Comparison of ENCODE assay signal across 25 mouse cellular contexts in genomic region chr17:73950970-73951369, GRCm38 (mm10). TPM values are rescaled to one million over a fixed set of nuclear protein-coding genes. Genes with fewer than 3 reads are reported as not detected.
DNase-seq lines count a peak whose midpoint lies in the region; ATAC-seq and TF ChIP-seq lines count a peak whose summit lies in the region.
"Had no signal": no experiment of that assay in that cellular context is flagged by ENCODE, and none has a peak within 500 bp of the region (broad histone marks: within the 10 kb centered on the region; RNA-seq: fewer than 3 reads in every experiment).

No protein-coding gene starts in this region.

- peaks cover 19% of the 10 kb centered on the region; the same call in 1 of the 2 replicates for H3K4me1 ChIP-seq in liver, adult 2 months (ENCODE audit: control insufficient read depth, insufficient read depth, low read length)
- no peaks in the 10 kb centered on the region for H3K4me1 ChIP-seq in liver, embryonic 12.5 days
- peaks cover 22% of the 10 kb centered on the region for H3K4me1 ChIP-seq in small intestine, adult 2 months (ENCODE audit: control insufficient read depth, insufficient read depth, insufficient read length, low read length)
- H3K4me1 ChIP-seq in forebrain, embryonic 13.5 days: no peaks in the 10 kb centered on the region
- H3K4me1 ChIP-seq: embryonic facial prominence, embryonic 12.5 days; forebrain, embryonic 12.5 days; neural tube, embryonic 12.5 days had no signal

- no peaks in the 10 kb centered on the region for H3K9me3 ChIP-seq in liver, embryonic 12.5 days (replicated peaks)
- H3K9me3 ChIP-seq in forebrain, embryonic 13.5 days (replicated peaks): no peaks in the 10 kb centered on the region
- H3K9me3 ChIP-seq: embryonic facial prominence, embryonic 12.5 days; forebrain, embryonic 12.5 days; heart, embryonic 15.5 days; intestine, embryonic 15.5 days; neural tube, embryonic 12.5 days had no signal

- DNase-seq in CD4-positive, CD25-positive, alpha-beta regulatory T cell, adult 2 months (ENCODE audit: low read depth, low spot score): peak; percentile 7
- DNase-seq in liver, adult 2 months (ENCODE audit: extremely low read depth, low read depth, low spot score): no peak
- peak; percentile 7 for DNase-seq in CD4-positive helper T cell, adult 2 months (ENCODE audit: low read depth, low spot score)
- DNase-seq: adrenal gland, postnatal 10 days; cerebellum, adult 18-20 months; cerebellum, postnatal 14 days; gastrocnemius, postnatal 14 days; heart, postnatal 4 days; lung, postnatal 10 days; midbrain, embryonic 14.5 days; right cerebral cortex, postnatal 14 days; spleen, adult 18-20 months; thymus, postnatal 25 days had no signal

- no peak overlapping the region for H3K4me3 ChIP-seq in liver, adult 2 months (ENCODE audit: insufficient read depth, low read depth, low read length)
- no peak overlapping the region for H3K4me3 ChIP-seq in liver, embryonic 12.5 days
- H3K4me3 ChIP-seq in small intestine, adult 2 months (ENCODE audit: low read depth, low read length): no peak overlapping the region
- no peak overlapping the region for H3K4me3 ChIP-seq in forebrain, embryonic 13.5 days
- H3K4me3 ChIP-seq: embryonic facial prominence, embryonic 12.5 days; forebrain, embryonic 12.5 days; intestine, embryonic 15.5 days; neural tube, embryonic 12.5 days had no signal

- H3K27me3 ChIP-seq in liver, adult 2 months (ENCODE audit: control insufficient read depth, insufficient read depth, low read length): no peaks in the 10 kb centered on the region
- H3K27me3 ChIP-seq in liver, embryonic 12.5 days (replicated peaks): no peaks in the 10 kb centered on the region
- no peaks in the 10 kb centered on the region for H3K27me3 ChIP-seq in small intestine, adult 2 months (ENCODE audit: control insufficient read depth, insufficient read depth, low read length)
- no peaks in the 10 kb centered on the region for H3K27me3 ChIP-seq in forebrain, embryonic 13.5 days
- H3K27me3 ChIP-seq: embryonic facial prominence, embryonic 12.5 days; forebrain, embryonic 12.5 days; heart, embryonic 15.5 days; intestine, embryonic 15.5 days; neural tube, embryonic 12.5 days had no signal

- TF ChIP-seq POLR2A in liver, adult 2 months (IDR thresholded peaks at IDR 0.05; ENCODE audit: extremely low read depth, insufficient read depth, low read length): no peak
- no peak for TF ChIP-seq POLR2A in small intestine, adult 2 months (IDR thresholded peaks at IDR 0.05; ENCODE audit: low read depth, low read length)

- no peak for ATAC-seq in CD4-positive, CD25-positive, alpha-beta regulatory T cell, adult 4 months
- ATAC-seq in liver, embryonic 12.5 days: no peak
- no peak for ATAC-seq in forebrain, embryonic 13.5 days
- ATAC-seq: activated CD4-positive, CD25-positive, alpha-beta regulatory T cell, adult 4 months had no signal

- 88% methylated on average over 5 of the region's 5 CpGs for WGBS in liver, adult 2 months
- WGBS in liver, embryonic 12.5 days (ENCODE audit: insufficient replicate concordance): 59% methylated on average over 5 of the region's 5 CpGs
- 80% methylated on average over 5 of the region's 5 CpGs for WGBS in small intestine, adult 2 months
- 87% methylated on average over 5 of the region's 5 CpGs for WGBS in forebrain, embryonic 13.5 days

- H3K9ac ChIP-seq in liver, adult 2 months (ENCODE audit: low read depth, low read length): no peak overlapping the region
- no peak overlapping the region for H3K9ac ChIP-seq in liver, embryonic 12.5 days
- H3K9ac ChIP-seq in forebrain, embryonic 13.5 days: no peak overlapping the region
- H3K9ac ChIP-seq: embryonic facial prominence, embryonic 12.5 days; forebrain, embryonic 12.5 days; heart, embryonic 15.5 days; hindbrain, embryonic 14.5 days; intestine, embryonic 15.5 days; neural tube, embryonic 12.5 days had no signal

- no peak for TF ChIP-seq CTCF in liver, adult 2 months (IDR thresholded peaks at IDR 0.05; ENCODE audit: low read depth, low read length)
- no peak for TF ChIP-seq CTCF in small intestine, adult 2 months (IDR thresholded peaks at IDR 0.05; ENCODE audit: extremely low read depth, insufficient read length, insufficient replicate concordance, low read depth, low read length)

- peaks cover 10% of the 10 kb centered on the region; the same call in 1 of the 2 replicates for H3K79me2 ChIP-seq in liver, adult 2 months (ENCODE audit: control insufficient read depth, insufficient read depth, low read length)

- H3K36me3 ChIP-seq in liver, adult 2 months (ENCODE audit: control insufficient read depth, insufficient read depth, low read length): no peaks in the 10 kb centered on the region
- H3K36me3 ChIP-seq in liver, embryonic 12.5 days: no peaks in the 10 kb centered on the region
- H3K36me3 ChIP-seq in small intestine, adult 2 months (ENCODE audit: control insufficient read depth, insufficient read depth, low read length): no peaks in the 10 kb centered on the region
- H3K36me3 ChIP-seq in forebrain, embryonic 13.5 days (ENCODE audit: poor library complexity, severe bottlenecking): no peaks in the 10 kb centered on the region
- H3K36me3 ChIP-seq: embryonic facial prominence, embryonic 12.5 days; forebrain, embryonic 12.5 days; heart, embryonic 15.5 days; intestine, embryonic 15.5 days; neural tube, embryonic 12.5 days had no signal

- H3K4me2 ChIP-seq in liver, embryonic 12.5 days: no peak overlapping the region
- no peak overlapping the region for H3K4me2 ChIP-seq in forebrain, embryonic 13.5 days
- H3K4me2 ChIP-seq: embryonic facial prominence, embryonic 12.5 days; forebrain, embryonic 12.5 days; hindbrain, embryonic 14.5 days; intestine, embryonic 15.5 days; neural tube, embryonic 12.5 days had no signal

- H3K27ac ChIP-seq in liver, adult 2 months (replicated peaks; ENCODE audit: insufficient read depth, low read depth, low read length): peak overlapping the region; percentile 46
- no peak overlapping the region for H3K27ac ChIP-seq in liver, embryonic 12.5 days
- peak overlapping the region; percentile 99 for H3K27ac ChIP-seq in small intestine, adult 2 months (ENCODE audit: insufficient read depth, low read depth, low read length)
- no peak overlapping the region for H3K27ac ChIP-seq in forebrain, embryonic 13.5 days
- H3K27ac ChIP-seq: embryonic facial prominence, embryonic 12.5 days; forebrain, embryonic 12.5 days; hindbrain, embryonic 14.5 days; intestine, embryonic 15.5 days; left cerebral cortex, adult 2 months; neural tube, embryonic 12.5 days had no signal

RNA-seq across cellular contexts. Expression of gene Xdh, which starts 1.0 kb away (rescaled TPM):
- 10 to 100 TPM; 27.8 to 48.7 TPM for polyA plus RNA-seq in CD4-positive, CD25-positive, alpha-beta regulatory T cell, adult 4 months (2017; shearing (Covaris generic))
- 115 and 122 TPM in 2 replicates for total RNA-seq in liver, adult 2 months (2014; rRNA removed)
- 71.1 and 85.8 TPM in 2 replicates for polyA plus RNA-seq in liver, adult 2 months (2012; rRNA removed)
- 0.35 and 0.56 TPM in 2 replicates for polyA plus RNA-seq in liver, embryonic 12.5 days (2016; fragmentation: Nextera tagmentation; extraction: Ambion mirVana)
- polyA plus RNA-seq in small intestine, adult 2 months (2012; rRNA removed): 185 and 248 TPM in 2 replicates
- 0.06 and 0.14 TPM in 2 replicates for polyA plus RNA-seq in forebrain, embryonic 13.5 days (2015; fragmentation: Nextera tagmentation; extraction: Ambion mirVana)

Comparison
In these comparisons a context has a peak if more than half of its experiments do, and no peak if none do; other contexts are left out.
1. H3K27ac ChIP-seq: peak in liver, adult 2 months (single experiment) and small intestine, adult 2 months (single experiment); none in liver, embryonic 12.5 days (single experiment) and forebrain, embryonic 13.5 days (single experiment).
2. RNA of gene Xdh, which starts 1.0 kb away (polyA plus RNA-seq): 185 to 248 TPM in small intestine, adult 2 months, 71.1 to 85.8 TPM in liver, adult 2 months and 27.8 to 48.7 TPM in CD4-positive, CD25-positive, alpha-beta regulatory T cell, adult 4 months; 0.35 to 0.56 TPM in liver, embryonic 12.5 days and 0.06 to 0.14 TPM in forebrain, embryonic 13.5 days; every median in the first group is over 10 times any median in the second.